31 mouse cellular contexts compared by ENCODE assay signal in genomic region chr4:126091873-126092272, GRCm38 (mm10). TPM values are rescaled to one million over a fixed set of nuclear protein-coding genes. Genes with fewer than 3 reads are reported as not detected.
"Had no signal": no experiment of that assay in that cellular context is flagged by ENCODE, and none has a peak within 500 bp of the region (broad histone marks: within the 10 kb centered on the region; RNA-seq: fewer than 3 reads in every experiment).

No protein-coding gene starts in this region.

- H3K36me3 ChIP-seq: limb, embryonic 10.5 days; limb, embryonic 13.5 days; limb, embryonic 15.5 days; liver, embryonic 13.5 days; liver, embryonic 15.5 days; lung, embryonic 15.5 days had no signal

- H3K27me3 ChIP-seq: limb, embryonic 12.5 days; limb, embryonic 13.5 days; limb, embryonic 15.5 days; liver, embryonic 13.5 days; liver, embryonic 15.5 days; lung, embryonic 15.5 days; megakaryocyte, embryonic 14.5 days; midbrain, embryonic 12.5 days; midbrain, embryonic 13.5 days; midbrain, embryonic 15.5 days; neural tube, embryonic 12.5 days had no signal

- H3K9me3 ChIP-seq: limb, embryonic 10.5 days; limb, embryonic 12.5 days; limb, embryonic 13.5 days; limb, embryonic 15.5 days; liver, embryonic 13.5 days; liver, embryonic 15.5 days; lung, embryonic 15.5 days; megakaryocyte, embryonic 14.5 days; midbrain, embryonic 10.5 days; midbrain, embryonic 12.5 days; midbrain, embryonic 13.5 days; midbrain, embryonic 15.5 days; neural tube, embryonic 12.5 days had no signal

- H3K4me3 ChIP-seq: left cerebral cortex, adult 2 months; limb, embryonic 10.5 days; limb, embryonic 12.5 days; limb, embryonic 13.5 days; limb, embryonic 15.5 days; liver, embryonic 13.5 days; liver, embryonic 15.5 days; lung, embryonic 15.5 days; megakaryocyte, embryonic 14.5 days; midbrain, embryonic 10.5 days; midbrain, embryonic 12.5 days; midbrain, embryonic 13.5 days; midbrain, embryonic 15.5 days; myocyte; neural tube, embryonic 12.5 days had no signal

- ATAC-seq: lung, postnatal 0 days; midbrain, embryonic 13.5 days; midbrain, embryonic 15.5 days; midbrain, embryonic 16.5 days had no signal

- H3K27ac ChIP-seq: left cerebral cortex, adult 2 months; limb, embryonic 10.5 days; limb, embryonic 12.5 days; limb, embryonic 13.5 days; limb, embryonic 15.5 days; liver, embryonic 13.5 days; liver, embryonic 14.5 days; liver, embryonic 15.5 days; lung, embryonic 15.5 days; macrophage; midbrain, embryonic 10.5 days; midbrain, embryonic 12.5 days; midbrain, embryonic 13.5 days; midbrain, embryonic 15.5 days; neural tube, embryonic 12.5 days had no signal

- DNase-seq: layer of hippocampus, postnatal 36 days; left cerebral cortex, postnatal 4 days; liver, embryonic 13.5 days; lung, adult 18-20 months; lung, adult 2 months; lung, embryonic 14.5 days; lung, postnatal 10 days; lung, postnatal 14 days; lung, postnatal 36 days; lung, postnatal 4 days had no signal

- H3K9ac ChIP-seq: limb, embryonic 12.5 days; limb, embryonic 13.5 days; limb, embryonic 15.5 days; liver, embryonic 13.5 days; liver, embryonic 14.5 days; liver, embryonic 15.5 days; lung, embryonic 14.5 days; lung, embryonic 15.5 days; midbrain, embryonic 12.5 days; midbrain, embryonic 13.5 days; midbrain, embryonic 15.5 days; neural tube, embryonic 12.5 days had no signal

- H3K4me2 ChIP-seq: limb, embryonic 12.5 days; limb, embryonic 13.5 days; limb, embryonic 15.5 days; liver, embryonic 11.5 days; liver, embryonic 13.5 days; liver, embryonic 15.5 days; lung, embryonic 14.5 days; lung, embryonic 15.5 days; midbrain, embryonic 11.5 days; midbrain, embryonic 12.5 days; midbrain, embryonic 13.5 days; midbrain, embryonic 15.5 days; neural tube, embryonic 12.5 days had no signal

- H3K4me1 ChIP-seq: limb, embryonic 12.5 days had no signal

RNA-seq across cellular contexts. Expression of gene Eva1b, which starts 55.7 kb away (rescaled TPM):
- total RNA-seq: megakaryocyte-erythroid progenitor cell, adult 5-6 weeks had no signal
